Mouse (Mus musculus) adrenal gland, postnatal 25 days (tissue): ENCODE measurements around the gene Ano1. TPM values are rescaled to one million over a fixed set of nuclear protein-coding genes. Genes with fewer than 3 reads are reported as not detected.

ENCODE experiments used
- DNase-seq: peaks from one replicate; pipeline ENCODE4 v3.0.0; 2021; ENCODE audit warnings: mixed read lengths
- total RNA-seq: library from RNA; stranded (reverse); gene quantifications from 2 replicates; pipeline ENCODE4 v1.2.3, GENCODE M21; 2021

Ano1 gene
- total RNA-seq, 1 experiment from 2014 or later, result 25.4 TPM

DNA sequence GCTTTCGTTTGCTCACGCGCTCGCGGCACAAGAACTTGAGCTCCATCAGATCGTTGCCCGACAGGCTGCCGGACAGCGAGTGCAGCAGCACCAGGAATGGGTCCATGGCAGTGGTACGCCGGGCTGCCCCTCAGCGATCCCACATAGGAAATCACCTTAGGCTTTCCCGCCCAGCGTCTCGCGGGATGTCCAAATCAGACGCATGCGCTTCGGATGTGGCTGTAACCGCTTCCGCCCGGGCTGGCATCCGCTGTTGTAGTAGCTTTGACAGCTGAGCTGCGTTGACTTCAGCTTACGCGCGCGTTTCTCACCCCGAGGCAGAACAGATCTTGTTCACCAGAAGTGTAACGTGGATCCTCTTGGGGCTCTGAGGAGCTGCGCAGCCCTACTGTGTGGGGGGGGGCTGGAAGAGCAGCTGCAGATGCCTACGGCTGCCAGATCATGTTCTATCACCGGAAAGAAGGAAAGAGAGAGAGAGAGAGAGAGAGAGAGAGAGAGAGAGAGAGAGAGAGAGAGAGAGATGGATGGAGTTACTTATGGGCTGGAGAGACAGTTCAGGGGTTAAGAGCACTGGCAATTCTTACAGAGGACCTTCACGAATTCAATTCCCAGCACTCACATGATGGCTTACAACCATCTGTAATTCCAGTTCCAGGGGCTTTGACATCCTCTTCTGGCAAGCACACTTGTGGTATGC is 169.3 kb downstream of the Ano1 start, which contains the start of gene Fadd:
Gene Fadd, minus strand, starts transcription at position 180 of the 697 bp plus-strand sequence.
- peak; percentile 94 for DNase-seq

DNA sequence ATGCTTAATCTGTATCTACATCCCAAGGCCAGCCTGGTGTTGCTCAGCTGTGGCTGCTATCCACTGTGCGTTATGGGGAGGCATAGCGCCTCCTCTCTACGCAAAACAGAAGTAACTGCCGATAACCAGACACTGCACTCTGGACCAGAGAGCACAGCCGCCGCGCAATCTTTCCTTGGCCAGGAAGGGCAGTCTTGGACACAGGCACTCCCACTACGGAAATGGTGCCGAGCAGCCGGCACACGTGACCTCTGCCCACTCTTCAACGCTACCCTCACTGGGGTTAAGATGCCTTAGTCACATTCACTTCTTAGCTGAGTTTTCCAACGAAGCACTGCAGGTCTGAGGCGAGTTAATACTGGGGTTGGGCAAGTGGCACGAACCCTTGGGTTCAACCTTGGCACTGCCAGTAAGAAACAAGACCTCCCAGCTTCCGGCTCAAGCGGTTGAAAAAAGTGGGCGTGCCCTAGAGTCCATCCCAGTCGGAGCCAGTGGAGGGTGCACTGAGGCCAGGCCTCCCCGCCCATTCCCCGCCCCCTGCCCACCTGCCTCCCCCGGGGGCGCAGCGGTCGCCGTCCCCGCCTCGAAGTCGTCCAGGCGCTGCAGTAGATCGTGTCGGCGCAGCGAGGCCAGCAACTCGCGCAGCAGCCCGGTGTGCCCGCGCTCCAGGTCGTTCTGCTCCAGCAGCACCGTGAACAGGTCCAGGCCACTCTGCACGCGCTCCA is 170.1 kb downstream of the Ano1 start:
- peak; percentile 77 for DNase-seq

DNA sequence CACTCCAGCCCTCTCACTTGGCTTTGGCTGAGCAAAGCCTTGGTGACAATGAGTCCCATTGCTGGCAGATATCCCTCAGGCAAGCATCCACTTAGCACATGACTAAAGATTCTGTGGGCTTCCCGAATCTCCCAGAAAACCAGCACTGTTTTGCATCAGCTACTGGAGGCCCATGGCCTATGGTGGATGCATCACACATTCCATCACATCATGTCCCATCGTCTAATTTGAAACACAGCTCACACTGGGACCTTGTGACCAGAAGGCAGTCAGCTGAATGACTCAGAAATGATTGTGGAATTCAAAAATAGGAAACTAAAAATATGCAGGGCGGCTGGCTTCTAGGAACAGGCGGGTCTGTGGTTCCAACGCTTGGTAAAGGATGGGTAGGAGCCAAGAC is 173.9 kb downstream of the Ano1 start:
- DNase-seq, result no peak

DNA sequence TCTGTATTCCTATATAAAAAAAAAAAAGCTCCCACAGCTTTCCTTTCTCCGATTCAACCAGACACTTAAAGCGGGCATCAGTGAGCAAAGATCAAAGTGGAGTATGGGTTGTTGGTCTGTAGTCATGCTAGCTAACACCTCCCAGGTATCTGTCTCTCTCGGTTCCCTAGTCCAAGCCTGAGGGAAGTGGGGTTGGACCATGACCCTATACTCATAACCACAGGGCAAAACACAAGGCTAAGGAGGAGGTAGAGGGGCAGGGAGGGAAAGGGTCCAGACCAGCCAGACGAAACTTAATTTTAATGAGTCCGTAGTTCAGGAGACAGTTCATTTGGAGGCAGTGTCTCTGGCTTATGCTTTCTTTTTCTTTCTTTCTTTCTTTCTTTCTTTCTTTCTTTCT is 179.5 kb downstream of the Ano1 start:
- no peak for DNase-seq

DNA sequence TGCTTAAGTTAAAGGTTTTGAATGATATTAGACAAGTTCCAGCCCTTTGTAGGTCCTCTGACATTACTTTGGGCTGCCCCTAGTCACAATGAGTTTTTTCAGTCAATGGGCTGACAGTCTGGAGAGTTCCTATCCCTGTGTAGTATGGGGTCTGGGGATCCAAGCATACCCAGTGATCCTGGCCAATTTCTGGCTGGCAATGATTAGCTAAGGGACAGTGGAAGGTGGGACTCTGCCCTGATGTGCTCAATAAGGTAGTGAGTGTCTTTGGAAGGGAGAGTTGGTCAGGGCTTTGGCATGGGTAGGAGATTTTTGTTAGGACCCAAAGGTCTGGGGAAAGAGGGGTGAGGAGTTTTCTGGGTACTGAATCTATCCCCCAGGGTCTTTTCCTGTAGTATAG is 180.2 kb downstream of the Ano1 start:
- DNase-seq, result no peak

DNA sequence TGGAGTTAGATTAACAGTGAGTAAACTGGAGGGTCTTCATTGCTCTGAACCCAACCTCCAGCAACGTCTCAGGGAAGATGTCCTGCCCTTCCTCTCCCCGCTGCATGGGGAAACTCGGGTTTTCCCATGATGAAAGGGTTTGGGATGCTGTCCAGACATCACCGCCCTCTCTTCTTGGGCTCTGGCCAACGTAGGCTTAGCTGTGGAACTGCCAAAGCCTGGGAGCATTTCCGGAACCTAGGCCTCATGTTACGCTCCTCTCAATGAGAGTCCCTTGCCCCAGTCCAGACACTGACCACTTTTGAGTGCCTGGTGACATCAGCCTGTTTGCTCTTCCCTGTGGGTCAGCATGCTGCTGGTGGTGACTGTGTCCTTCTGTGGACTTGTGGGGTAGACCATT is 182.3 kb downstream of the Ano1 start:
- DNase-seq, result peak; percentile 20

DNA sequence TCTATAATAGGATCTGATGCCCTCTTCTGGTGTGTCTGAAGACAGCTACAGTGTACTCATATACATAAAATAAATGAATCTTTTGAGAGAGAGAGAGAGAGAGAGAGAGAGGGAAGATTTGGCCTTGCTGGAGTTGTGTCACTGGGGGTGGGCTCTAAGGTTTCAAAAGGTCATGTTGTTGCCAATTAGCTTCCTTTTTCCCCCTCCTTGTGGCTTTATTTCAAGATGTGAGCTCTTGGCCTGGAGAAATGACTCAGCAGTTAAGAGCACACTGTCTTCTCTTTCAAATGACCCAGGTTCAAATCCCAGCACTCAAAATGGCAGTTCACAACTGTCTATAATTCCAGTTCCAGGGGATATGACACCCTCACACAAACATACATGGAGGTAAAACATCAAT is 183.7 kb downstream of the Ano1 start:
- DNase-seq, result no peak

DNA sequence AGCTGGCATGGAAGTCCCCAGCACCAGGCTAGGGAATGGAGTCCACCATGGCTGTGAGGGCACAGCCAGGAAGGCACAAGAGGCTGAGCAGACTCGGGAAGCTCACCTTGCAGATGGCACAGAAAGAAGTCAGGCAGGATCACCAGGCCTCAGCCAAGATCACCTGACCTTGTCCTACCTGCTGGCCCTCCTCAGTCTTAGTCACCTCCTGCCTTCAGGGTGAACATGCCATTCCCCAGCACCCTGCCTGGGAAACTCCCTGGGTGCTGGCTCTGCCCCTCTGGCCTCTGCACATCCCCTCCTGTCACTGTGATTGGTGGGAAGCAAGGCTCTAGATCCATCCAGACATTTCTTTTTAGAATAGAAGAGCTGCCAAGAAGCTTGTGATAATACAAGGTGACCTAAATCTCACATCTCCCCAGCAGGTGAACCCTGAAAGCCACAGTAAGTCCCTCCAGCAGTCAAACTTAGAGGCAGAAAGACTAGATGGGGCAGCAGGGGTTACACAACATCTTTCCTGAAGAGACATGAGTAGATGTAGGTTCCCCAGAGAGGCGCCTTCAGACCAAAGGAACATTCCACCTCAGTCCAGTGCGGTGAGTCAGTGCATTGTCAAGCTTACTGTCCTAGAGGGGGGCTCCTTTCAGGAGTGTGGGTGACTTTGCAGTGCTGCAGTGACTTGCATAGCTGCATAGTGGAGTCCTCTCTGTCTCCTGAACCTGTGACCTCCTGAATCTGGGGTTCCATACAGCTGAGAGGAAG is 184.7 kb downstream of the Ano1 start:
- DNase-seq, result no peak

DNA sequence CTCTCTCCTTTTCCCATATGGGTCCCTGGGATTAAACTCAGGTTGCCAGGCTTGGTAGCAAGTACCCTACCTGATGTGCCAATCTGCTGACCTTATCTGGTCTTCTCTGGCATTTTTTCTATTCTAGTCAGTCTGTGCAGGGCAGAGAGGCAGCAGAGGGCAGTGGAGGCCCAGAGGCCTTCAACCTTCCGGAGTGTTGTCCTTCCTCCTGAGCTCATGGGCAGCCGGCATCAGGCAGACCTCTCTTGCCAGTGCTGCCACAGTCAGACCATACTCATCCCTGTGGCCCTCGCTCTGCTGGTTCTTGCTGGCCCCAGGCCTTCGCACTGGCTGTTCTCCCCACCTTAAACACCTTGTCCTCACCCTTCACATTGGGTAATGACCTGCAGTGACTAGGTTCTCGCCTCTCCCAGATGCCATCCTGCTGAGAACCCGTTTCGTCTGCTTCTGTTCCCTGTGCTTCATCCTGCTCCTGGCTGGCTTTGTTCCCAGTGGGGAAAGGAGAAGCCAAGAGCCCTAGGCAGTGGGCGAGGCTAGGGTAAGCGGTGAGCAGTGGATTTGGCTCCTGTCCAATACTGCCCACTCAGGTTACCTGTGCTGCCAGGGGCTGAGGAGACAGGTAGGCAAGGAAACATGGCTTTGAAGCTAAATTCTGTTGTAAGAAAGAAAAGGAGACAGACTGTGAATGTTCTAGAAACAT is 188.2 kb downstream of the Ano1 start:
- no peak for DNase-seq

DNA sequence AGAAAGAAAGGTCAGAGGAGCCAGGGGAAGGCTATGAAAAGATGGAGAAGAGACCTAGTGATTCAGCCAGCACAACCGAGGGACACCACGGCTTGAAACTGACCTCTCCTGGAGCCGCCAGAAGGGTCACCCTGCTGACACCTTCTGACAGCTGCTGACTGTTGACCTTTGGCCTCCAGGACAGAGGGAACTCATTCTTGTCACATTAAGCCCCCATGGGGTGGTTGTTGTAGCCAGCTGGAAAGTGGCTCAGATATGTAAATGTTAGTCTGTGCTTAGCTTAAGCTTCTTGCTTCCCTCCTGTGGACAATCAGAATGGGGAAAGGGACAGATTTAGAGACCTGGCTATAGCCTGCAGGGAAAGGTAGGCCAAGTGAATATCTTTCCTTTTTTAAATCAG is 189.8 kb downstream of the Ano1 start:
- DNase-seq, result no peak

DNA sequence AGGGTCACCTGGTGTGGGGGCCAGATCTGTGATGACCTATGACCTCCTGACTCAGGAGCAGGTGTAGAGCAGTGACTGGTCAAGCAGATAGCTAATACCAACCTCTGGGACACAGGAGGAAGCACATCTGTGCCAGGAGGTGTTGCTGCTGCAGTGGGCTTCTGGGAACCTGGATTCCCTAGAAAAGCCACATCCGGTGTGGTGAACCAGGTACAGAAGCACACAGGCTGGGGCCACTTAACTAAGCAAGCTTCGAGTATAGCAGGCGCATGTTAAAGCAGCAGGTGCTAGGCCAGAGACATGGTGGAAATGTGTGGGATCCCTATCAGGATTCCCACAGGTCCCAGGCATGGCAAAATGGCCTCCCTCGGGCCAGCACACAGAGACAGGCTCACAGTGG is 191.2 kb downstream of the Ano1 start:
- DNase-seq, result no peak

DNA sequence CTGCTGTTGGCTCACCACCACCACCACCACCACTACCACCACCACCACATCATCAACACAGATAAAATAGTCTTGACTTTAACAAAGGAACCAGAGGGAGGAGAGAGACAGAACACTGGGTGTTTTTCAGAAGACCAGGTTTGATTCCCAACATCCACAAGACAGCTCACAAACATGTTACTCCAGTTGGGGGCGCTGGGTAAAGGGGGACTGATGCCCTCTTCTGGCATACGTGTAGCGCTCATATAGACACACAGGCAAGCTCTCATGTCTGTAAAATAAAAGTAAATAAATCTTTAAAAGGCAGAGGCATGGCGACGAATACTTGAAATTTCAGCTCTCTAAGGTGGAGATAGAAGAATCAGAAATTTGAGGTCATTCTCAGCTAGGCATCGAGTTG is 193.2 kb downstream of the Ano1 start:
- no peak for DNase-seq

DNA sequence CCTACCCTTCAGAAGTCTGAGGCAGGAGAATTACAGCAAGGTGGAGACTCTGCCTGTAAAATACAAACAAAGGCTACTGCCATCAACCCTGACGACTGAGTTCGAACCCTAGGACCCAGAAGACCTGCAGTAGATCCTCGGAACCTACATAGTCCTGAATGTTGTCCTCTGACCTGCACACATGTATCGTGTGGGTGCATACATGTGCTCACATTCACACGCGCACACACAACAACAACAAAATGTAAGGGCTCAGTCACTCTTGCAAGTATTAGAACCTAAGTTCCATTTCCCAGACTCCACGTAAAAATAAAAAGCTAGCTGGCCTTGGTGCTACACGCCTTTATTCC is 197.7 kb downstream of the Ano1 start:
- no peak for DNase-seq

DNA sequence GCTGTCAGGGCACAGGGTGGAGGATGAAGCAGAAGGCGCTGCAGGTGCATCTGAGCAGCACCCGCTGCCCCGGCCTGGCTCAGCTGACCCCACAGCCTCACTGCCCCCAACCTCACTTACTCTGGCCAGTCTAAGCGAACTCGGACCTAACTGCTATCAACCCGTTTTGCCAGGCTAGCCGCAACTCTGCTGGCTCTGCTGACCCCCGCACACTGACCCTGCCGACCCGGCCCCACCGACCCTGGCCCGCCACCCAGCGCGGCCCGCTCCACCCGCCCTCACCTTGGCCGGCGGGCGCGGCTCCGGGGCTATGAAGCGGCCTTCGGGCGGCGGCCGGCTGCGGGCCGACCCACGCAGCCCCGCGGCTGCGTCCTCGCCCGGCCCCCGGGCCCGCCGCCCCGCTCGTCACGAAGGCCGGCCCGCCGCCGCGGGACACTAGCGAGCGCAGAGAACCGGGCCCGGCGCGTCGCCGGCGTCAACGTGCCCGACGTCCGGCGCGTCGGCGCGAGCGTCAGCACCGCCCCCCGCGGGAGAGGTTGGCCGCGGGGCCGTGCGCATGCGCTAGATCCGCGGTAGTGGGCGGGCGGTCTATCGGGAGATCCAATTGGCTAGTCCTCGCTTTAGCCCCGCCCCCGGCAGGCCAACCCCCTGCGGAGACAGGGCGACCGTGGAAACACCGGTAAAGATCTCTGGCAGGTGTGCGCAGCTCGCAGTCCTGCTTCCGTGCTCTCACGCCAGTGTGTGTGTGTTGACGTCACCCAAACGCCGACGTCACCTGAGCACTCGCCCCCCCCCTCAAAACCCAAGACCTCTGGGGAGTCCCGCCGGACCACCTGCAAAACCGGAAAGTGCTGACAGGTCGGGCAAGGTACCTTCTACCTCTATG is 198.3 kb downstream of the Ano1 start, which contains the start of gene Ppfia1:
Gene Ppfia1, minus strand, starts transcription at position 493 of the 886 bp plus-strand sequence.
- peak; percentile 100 for DNase-seq

DNA sequence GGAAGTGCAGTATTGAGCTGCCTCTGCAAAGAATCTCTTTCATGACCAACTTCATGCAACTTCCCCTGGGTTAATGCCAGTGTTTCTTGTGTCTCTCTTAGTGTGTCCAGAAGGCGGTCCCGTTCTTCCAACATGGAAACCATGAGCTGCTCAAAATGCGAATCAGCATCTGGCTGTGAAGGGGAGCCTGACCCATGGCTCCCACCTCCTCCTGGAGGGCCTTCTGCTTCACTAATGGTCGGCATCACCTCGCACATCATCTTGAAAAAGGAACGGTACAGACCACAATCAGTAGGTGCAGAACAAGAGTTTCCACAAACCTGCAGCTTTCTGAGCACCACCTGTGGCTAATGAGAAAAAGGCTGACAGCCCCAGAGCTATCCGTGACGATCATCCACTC is 199.5 kb downstream of the Ano1 start:
- DNase-seq, result no peak

DNA sequence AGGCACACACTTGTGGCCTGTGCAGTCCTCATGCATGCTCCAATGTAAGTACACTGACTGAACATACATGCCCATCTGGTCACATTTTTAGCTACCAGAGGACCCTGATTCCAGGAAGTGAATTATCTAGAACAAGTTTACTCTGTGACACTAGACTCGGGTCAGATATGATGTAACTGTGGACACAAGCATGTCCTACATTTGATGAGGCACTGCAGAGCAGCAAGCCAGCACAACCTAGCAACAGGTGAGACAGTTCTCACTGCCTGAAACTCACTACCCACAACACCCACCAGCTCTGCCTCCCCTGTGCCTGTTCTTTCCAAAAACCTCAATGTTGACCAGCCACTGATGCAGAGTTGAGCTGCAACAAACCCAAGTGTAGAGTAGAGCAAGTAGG is 201.0 kb downstream of the Ano1 start:
- DNase-seq, result no peak

DNA sequence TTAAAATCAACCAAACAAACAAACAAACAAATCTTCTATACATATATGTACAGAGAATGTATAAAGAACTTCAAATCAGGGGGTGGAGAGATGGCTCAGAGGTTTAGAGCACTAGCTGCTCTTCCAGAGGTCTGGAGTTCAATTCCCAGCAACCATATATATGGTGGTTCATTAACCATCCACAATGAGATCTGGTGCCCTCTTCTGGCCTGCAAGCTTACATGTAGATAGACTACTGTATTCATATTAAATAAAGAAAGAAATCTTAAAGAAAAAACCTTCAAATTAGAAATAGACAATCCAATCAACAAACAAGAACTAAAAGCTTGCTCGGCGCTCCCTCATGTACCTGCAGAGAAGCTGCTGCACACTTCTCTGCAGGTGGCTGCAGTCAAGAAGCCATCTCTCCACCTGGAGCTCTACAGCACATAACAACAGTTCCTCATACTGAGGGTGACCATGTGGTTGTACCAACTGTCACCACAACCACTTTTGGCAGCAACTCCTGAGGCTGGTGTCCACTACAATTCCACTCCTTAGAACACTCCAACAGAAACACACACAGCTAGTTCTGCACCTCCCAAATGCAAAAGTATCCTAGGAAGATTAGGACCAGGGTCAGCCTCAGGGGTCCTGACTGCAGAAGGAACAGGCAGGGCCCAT is 201.7 kb downstream of the Ano1 start:
- DNase-seq, result no peak

DNA sequence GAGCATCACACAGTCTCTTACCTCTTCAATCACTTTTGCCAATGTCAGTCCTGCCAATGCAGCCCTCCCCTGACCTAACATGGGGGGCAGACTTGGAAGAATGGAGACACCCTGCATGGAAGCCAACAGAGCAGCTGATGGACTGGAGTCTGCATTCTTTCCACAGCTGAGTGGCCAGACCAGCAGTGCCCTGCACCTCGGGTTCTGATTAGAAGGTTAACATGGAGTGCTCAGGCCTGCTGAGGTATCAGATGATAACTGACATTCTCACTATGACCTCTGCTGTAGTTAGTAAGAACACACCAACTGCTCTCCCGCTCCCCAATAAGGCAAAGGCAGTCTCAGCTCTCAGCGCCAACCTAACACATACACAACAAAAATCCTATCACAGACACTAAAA is 206.5 kb downstream of the Ano1 start:
- no peak for DNase-seq

DNA sequence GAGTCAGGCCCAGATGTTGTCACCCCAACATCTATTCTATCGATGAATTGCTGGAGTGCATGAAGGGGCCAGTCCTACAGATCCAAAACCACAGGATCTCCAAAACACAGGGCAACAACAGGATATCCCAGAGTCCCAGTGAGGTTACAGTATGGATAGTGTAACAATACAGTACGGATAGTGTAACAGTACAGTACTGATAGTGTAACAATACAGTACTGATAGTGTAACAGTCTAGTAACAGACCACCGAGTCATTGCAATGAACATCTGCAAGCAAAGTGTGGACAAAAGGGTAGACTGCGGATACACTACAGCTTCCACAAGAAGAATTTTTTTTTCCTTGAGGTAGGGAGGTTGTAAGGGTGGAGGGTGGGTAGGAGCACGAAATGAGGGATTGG is 210.4 kb downstream of the Ano1 start:
- DNase-seq, result no peak

DNA sequence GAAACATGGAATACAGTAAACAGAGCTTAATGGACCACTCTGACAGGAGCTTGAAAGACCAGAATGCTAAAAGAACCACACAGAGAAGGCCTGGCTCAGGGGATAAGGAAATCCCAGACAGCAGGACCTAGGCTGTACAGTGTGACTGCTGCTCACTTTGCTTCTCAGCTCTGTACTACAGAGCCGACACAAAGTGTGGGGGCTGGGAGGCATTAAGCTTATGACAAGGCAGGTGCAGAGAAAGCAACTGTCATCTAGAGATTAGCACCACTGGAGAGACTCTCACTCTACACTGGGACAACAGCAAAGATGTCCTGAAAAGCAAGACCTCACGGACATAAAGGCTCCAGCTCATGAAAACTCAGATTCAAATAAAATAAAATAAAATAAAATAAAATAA is 212.6 kb downstream of the Ano1 start:
- no peak for DNase-seq
